In genomic region chr7:130938005-130938404, GRCm38 (mm10) we compare ENCODE assay signal across 17 mouse cellular contexts. TPM values are rescaled to one million over a fixed set of nuclear protein-coding genes. Genes with fewer than 3 reads are reported as not detected.
DNase-seq lines count a peak whose midpoint lies in the region; ATAC-seq lines count a peak whose summit lies in the region.
"Had no signal": no experiment of that assay in that cellular context is flagged by ENCODE, and none has a peak within 500 bp of the region (broad histone marks: within the 10 kb centered on the region; RNA-seq: fewer than 3 reads in every experiment).

No protein-coding gene starts in this region.

- peaks cover 62% of the 10 kb centered on the region for H3K27me3 ChIP-seq in forebrain, embryonic 13.5 days
- peaks cover 82% of the 10 kb centered on the region for H3K27me3 ChIP-seq in forebrain, embryonic 10.5 days (ENCODE audit: poor library complexity, severe bottlenecking)
- H3K27me3 ChIP-seq in heart, embryonic 15.5 days, result peaks cover 40% of the 10 kb centered on the region
- H3K27me3 ChIP-seq in limb, embryonic 13.5 days, result peaks cover 74% of the 10 kb centered on the region
- peaks cover 76% of the 10 kb centered on the region for H3K27me3 ChIP-seq in limb, embryonic 10.5 days (ENCODE audit: low read depth, poor library complexity, severe bottlenecking)
- H3K27me3 ChIP-seq in limb, embryonic 15.5 days, result peaks cover 52% of the 10 kb centered on the region

- WGBS in forebrain, embryonic 13.5 days, result 65% methylated on average over 4 of the region's 4 CpGs
- 71% methylated on average over 4 of the region's 4 CpGs for WGBS in forebrain, embryonic 10.5 days
- 63% methylated on average over 4 of the region's 4 CpGs for WGBS in heart, embryonic 15.5 days
- WGBS in limb, embryonic 13.5 days, result 70% methylated on average over 4 of the region's 4 CpGs
- WGBS in limb, embryonic 10.5 days, result 75% methylated on average over 4 of the region's 4 CpGs
- WGBS in limb, embryonic 15.5 days, result 63% methylated on average over 4 of the region's 4 CpGs

- no peak for DNase-seq in forebrain, embryonic 10.5 days (ENCODE audit: extremely low spot score, low spot score)
- no peak for DNase-seq in heart, adult 8-10 months (ENCODE audit: low spot score)
- no peak for DNase-seq in limb, embryonic 10.5 days (ENCODE audit: low spot score)
- DNase-seq: adrenal gland, postnatal 10 days; cerebellum, adult 8-10 months; retina, postnatal 1 day; thymus, adult 2 months had no signal

- peaks cover 17% of the 10 kb centered on the region for H3K4me1 ChIP-seq in forebrain, embryonic 13.5 days
- peaks cover 21% of the 10 kb centered on the region for H3K4me1 ChIP-seq in forebrain, embryonic 10.5 days
- H3K4me1 ChIP-seq in heart, embryonic 15.5 days (replicated peaks), result peaks cover 36% of the 10 kb centered on the region
- peaks cover 36% of the 10 kb centered on the region for H3K4me1 ChIP-seq in limb, embryonic 13.5 days
- peaks cover 17% of the 10 kb centered on the region for H3K4me1 ChIP-seq in limb, embryonic 10.5 days
- peaks cover 58% of the 10 kb centered on the region for H3K4me1 ChIP-seq in limb, embryonic 15.5 days

- no peak overlapping the region for H3K27ac ChIP-seq in forebrain, embryonic 13.5 days
- H3K27ac ChIP-seq in forebrain, embryonic 10.5 days, result no peak overlapping the region
- no peak overlapping the region for H3K27ac ChIP-seq in heart, embryonic 15.5 days
- H3K27ac ChIP-seq in limb, embryonic 13.5 days, result no peak overlapping the region
- no peak overlapping the region for H3K27ac ChIP-seq in limb, embryonic 10.5 days
- no peak overlapping the region for H3K27ac ChIP-seq in limb, embryonic 15.5 days
- H3K27ac ChIP-seq: hindbrain, embryonic 15.5 days; neural tube, embryonic 15.5 days had no signal

- no peak overlapping the region for H3K4me3 ChIP-seq in forebrain, embryonic 13.5 days
- H3K4me3 ChIP-seq in forebrain, embryonic 10.5 days, result no peak overlapping the region
- 0 out of 2 replicates have a peak overlapping the region, but pooled peaks have one; percentile 70 for H3K4me3 ChIP-seq in heart, embryonic 15.5 days
- peak overlapping the region; percentile 59 for H3K4me3 ChIP-seq in limb, embryonic 13.5 days
- no peak overlapping the region for H3K4me3 ChIP-seq in limb, embryonic 10.5 days
- H3K4me3 ChIP-seq in limb, embryonic 15.5 days, result peak overlapping the region; percentile 64
- H3K4me3 ChIP-seq: erythroblast, embryonic 14.5 days; megakaryocyte, embryonic 14.5 days had no signal

- H3K9ac ChIP-seq in forebrain, embryonic 13.5 days, result no peak overlapping the region
- H3K9ac ChIP-seq in heart, embryonic 15.5 days, result no peak overlapping the region
- H3K9ac ChIP-seq in limb, embryonic 13.5 days, result no peak overlapping the region
- no peak overlapping the region for H3K9ac ChIP-seq in limb, embryonic 15.5 days
- H3K9ac ChIP-seq: hindbrain, embryonic 15.5 days; neural tube, embryonic 15.5 days had no signal

- H3K4me2 ChIP-seq in forebrain, embryonic 13.5 days, result 0 out of 2 replicates have a peak overlapping the region, but pooled peaks have one; percentile 10
- H3K4me2 ChIP-seq in heart, embryonic 15.5 days, result peak overlapping the region; percentile 99
- H3K4me2 ChIP-seq in limb, embryonic 13.5 days (replicated peaks), result peak overlapping the region; percentile 85
- peak overlapping the region; percentile 92 for H3K4me2 ChIP-seq in limb, embryonic 15.5 days
- H3K4me2 ChIP-seq: liver, embryonic 11.5 days had no signal

- ATAC-seq in forebrain, embryonic 13.5 days, result no peak
- no peak for ATAC-seq in heart, embryonic 15.5 days (replicated peaks; ENCODE audit: insufficient number of reproducible peaks, insufficient read depth, low FRiP score, low read depth)
- no peak for ATAC-seq in limb, embryonic 13.5 days (ENCODE audit: low FRiP score, low read depth)
- ATAC-seq in limb, embryonic 15.5 days (ENCODE audit: insufficient number of reproducible peaks, low FRiP score, low TSS enrichment, low read depth), result no peak
- ATAC-seq in monocyte, adult 5-6 weeks (replicated peaks; ENCODE audit: insufficient number of reproducible peaks, low FRiP score, low TSS enrichment, poor library complexity, severe bottlenecking), result no peak

- H3K36me3 ChIP-seq in forebrain, embryonic 13.5 days (ENCODE audit: poor library complexity, severe bottlenecking), result no peaks in the 10 kb centered on the region
- no peaks in the 10 kb centered on the region for H3K36me3 ChIP-seq in forebrain, embryonic 10.5 days (replicated peaks)
- no peaks in the 10 kb centered on the region for H3K36me3 ChIP-seq in heart, embryonic 15.5 days
- H3K36me3 ChIP-seq in limb, embryonic 13.5 days, result no peaks in the 10 kb centered on the region
- no peaks in the 10 kb centered on the region for H3K36me3 ChIP-seq in limb, embryonic 10.5 days
- no peaks in the 10 kb centered on the region for H3K36me3 ChIP-seq in limb, embryonic 15.5 days
- H3K36me3 ChIP-seq: hindbrain, embryonic 15.5 days; neural tube, embryonic 15.5 days had no signal

- no peaks in the 10 kb centered on the region for H3K9me3 ChIP-seq in forebrain, embryonic 13.5 days (replicated peaks)
- H3K9me3 ChIP-seq in forebrain, embryonic 10.5 days, result no peaks in the 10 kb centered on the region
- H3K9me3 ChIP-seq in heart, embryonic 15.5 days (replicated peaks), result no peaks in the 10 kb centered on the region
- no peaks in the 10 kb centered on the region for H3K9me3 ChIP-seq in limb, embryonic 13.5 days
- H3K9me3 ChIP-seq in limb, embryonic 10.5 days (replicated peaks), result no peaks in the 10 kb centered on the region
- no peaks in the 10 kb centered on the region for H3K9me3 ChIP-seq in limb, embryonic 15.5 days
- H3K9me3 ChIP-seq: hindbrain, embryonic 15.5 days; neural tube, embryonic 15.5 days had no signal

RNA-seq across cellular contexts. Expression of gene Htra1, which starts 2.1 kb away (rescaled TPM):
- 9.3 and 9.7 TPM in 2 replicates for polyA plus RNA-seq in forebrain, embryonic 13.5 days (2015; fragmentation: Nextera tagmentation; extraction: Ambion mirVana)
- polyA plus RNA-seq in forebrain, embryonic 10.5 days (2016; fragmentation: Nextera tagmentation; extraction: Ambion mirVana), result 1.4 and 2.1 TPM in 2 replicates
- polyA plus RNA-seq in heart, embryonic 15.5 days (2015; fragmentation: Nextera tagmentation; extraction: Ambion mirVana), result 78.0 and 80.3 TPM in 2 replicates
- 100 to 1,000 TPM in 3 of 4 experiments, 10 to 100 TPM in 1; 96.9 to 118 (median 112) TPM for total RNA-seq in heart, adult 8-10 months (2022)
- polyA plus RNA-seq in limb, embryonic 13.5 days (2015; fragmentation: Nextera tagmentation; extraction: Ambion mirVana), result 78.4 and 87.6 TPM in 2 replicates
- 3.0 and 5.1 TPM in 2 replicates for polyA plus RNA-seq in limb, embryonic 10.5 days (2016; fragmentation: Nextera tagmentation; extraction: Ambion mirVana)
- 317 and 324 TPM in 2 replicates for polyA plus RNA-seq in limb, embryonic 15.5 days (2015; fragmentation: Nextera tagmentation; extraction: Ambion mirVana)
- total RNA-seq in monocyte, adult 5-6 weeks (2017), result 0.39 TPM in 1 of 3 replicates, not detected in the others
- polyA plus RNA-seq: erythroblast, embryonic 14.5 days had no signal

Comparison
In these comparisons a context has a peak if more than half of its experiments do, and no peak if none do; other contexts are left out.
1. H3K4me3 ChIP-seq: peak in heart, embryonic 15.5 days (single experiment), limb, embryonic 13.5 days (single experiment) and limb, embryonic 15.5 days (single experiment); none in forebrain, embryonic 13.5 days (single experiment), forebrain, embryonic 10.5 days (single experiment) and limb, embryonic 10.5 days (single experiment).
2. H3K4me2 ChIP-seq: peak in every context shown above with its lines; median percentile 99 in heart, embryonic 15.5 days; 92 in limb, embryonic 15.5 days; 85 in limb, embryonic 13.5 days; 10 in forebrain, embryonic 13.5 days.